Mouse (Mus musculus): ENCODE measurements at regions not wholly inside any gene's neighbourhood (a gene's known extent, or its start where the extent isn't known, plus 50 kb on each side); places are given as distances from the start of the nearest gene placed in this dataset.
A peak's percentile ranks its signal among the peaks of the same experiment; 100 is the strongest.

DNA sequence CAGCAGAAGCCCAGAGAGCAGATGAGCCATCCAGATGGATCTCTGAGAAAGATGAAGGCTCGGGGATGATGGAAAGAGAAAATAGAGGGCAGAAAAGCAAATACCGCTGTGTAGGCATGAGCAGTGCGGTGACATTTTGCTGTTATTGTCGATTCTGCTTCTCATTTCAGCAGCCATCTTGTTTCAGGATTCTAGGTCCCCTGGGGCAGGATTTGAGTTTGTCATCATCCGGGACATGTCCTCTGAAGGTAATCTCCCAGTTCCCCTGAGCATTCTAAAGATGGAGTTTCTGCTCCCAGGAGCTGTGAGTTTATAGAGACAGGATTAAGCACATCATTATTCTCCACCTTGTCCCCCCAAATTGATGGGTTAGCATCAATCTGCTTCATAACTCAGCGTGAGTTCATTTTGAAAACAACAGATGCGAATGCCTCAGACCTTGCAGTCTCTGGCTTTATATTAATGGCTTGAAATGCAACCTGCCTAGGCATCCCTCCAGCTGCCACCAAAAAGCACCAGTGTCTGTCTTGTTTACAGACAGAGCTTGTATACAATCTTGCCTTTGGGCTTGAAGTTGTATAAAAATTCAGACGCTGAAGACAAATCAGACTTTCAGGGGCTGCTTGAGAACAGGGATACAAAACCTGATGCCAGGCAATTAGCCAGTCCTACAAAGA is 128.6 kb upstream of the Foxa2 start:
- DNase-seq (ENCODE audit: low spot score), result no peak

- no peak for DNase-seq (ENCODE audit: low spot score)
Measured at GRCm38 (mm10) chr2:148180245-148180644, 133.5 kb upstream of the Foxa2 start.

DNA sequence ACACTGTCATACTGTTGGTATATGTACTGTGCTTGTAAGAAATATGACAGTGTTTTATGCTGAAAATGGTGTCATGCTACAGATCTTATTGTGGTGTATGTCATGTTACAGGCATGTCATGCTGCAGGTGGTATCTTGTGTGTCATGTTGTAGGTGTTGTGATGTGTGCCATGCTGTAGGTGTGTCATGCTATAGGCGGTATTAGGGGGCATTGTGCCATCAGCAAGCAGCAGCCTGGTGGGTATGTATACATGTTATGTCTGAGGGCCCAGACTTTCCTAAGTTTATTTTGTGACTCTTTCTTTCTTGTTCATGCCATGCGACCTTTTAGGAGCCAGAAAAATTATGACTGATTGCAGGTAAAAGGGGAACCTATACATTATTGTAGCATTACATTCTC is 134.7 kb upstream of the Foxa2 start:
- DNase-seq (ENCODE audit: low spot score), result no peak

DNA sequence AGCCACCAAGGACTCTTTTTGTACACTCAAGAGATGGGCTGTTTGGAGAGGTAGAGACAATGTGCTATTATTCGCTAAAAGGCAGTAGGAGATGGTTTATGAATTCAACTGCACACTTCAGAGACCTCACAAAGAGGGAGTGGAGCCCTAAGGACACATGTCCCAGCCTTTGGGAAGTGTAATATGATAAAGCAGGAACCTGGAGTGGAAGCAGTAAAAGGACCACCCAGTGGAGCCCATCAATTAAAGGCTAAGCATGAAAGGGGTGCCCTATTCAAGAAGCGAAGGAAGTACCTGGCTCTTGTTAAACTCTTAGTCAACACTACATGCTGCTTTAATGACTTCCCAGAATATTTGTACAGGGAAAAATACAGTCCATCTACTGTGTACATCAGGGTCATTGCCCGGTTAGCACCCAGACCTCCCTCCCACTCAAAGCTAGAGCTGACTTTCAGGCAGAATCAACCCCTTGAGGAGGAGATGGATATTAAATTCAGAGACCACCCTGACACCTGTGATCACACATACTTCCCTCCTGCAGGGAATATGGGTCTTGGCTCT is 135.8 kb upstream of the Foxa2 start:
- no peak for DNase-seq (ENCODE audit: low spot score)

DNA sequence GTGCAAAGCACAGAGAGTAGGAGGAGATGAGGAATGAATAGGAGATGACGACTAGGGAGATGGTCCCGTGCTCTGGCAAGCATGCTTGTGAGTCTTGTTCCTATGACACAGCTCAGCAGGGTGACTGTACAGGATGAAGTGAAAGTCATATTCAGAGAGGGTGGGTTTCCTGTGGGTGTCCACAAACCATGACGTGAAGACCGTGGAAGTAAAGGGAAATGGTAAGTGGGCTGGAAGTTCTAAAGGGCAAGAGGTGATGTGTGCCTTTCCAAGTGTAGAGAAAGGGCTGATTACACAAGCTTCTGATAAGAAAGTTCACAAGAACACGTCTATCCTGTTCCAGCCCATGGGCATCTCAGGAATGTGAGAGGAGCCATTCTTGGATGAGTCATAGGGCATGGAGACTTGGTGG is 138.0 kb upstream of the Foxa2 start:
- DNase-seq (ENCODE audit: low spot score), result no peak

DNA sequence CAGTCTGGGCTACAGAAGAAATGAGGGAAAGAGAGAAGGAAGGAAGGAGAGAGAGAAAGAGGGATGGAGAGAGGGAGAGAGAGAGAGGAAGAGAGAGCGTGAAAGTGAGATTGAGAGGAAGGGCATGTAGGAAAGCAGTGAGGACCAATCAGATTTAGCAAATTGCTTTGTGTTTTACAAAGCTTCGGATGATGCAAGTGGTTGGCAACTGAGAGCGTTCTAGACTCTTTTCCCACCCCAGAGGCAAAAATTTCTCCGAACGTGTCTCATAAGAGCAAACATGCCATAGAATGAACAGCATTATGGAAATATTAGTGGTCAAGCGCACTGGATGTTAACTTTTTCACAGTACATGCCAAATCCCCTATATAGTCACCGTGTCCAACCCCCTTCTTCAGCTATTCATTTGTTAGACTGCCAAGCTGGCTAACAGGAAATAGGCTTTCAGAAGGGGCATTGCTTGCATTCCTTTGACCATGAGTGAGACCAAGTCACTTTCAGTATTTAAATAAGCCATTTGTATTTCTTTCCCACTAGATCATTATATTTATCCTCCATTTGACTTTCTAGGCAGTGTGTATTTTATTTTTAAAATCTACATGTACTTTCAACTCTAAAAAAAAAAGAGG is 139.7 kb upstream of the Foxa2 start:
- DNase-seq (ENCODE audit: low spot score), result no peak

DNA sequence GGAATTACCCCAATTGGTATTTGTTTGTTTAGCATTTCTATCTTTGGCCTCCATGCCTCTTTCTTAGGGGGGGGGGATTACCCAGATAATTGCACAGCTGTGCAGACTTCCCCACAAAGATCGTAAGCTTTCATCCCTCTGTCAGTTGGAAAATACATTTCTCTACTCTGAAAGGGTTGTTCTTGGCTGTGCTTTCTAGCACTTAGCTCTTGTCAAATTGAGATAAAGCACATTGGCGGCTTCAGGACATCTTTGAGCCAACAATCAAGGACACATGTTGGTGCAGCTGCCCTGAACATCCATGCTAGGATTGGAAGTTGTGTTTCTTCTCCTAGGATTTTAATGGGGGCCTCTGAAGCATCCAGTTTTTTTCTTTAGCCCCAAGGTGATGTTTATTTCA is 142.1 kb upstream of the Foxa2 start:
- no peak for DNase-seq (ENCODE audit: low spot score)

DNA sequence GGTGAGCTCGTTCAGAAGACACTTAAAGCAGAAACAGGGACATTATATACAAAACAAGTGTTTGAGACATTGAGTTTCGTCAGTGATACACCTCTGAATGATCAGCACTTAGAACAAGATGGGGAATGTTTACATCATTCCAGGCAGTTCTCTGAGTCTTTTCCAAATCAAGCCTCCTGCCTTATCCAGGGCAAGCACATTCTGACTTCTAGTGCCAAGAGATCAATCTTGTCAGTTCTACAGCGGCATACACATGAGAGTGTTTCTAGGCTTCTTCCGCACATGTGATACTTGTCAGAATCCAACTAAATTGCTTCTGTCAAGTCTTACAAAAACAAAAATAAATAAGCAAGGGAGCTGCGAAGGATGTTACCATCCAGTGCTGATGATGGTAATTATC is 142.5 kb upstream of the Foxa2 start:
- no peak for DNase-seq (ENCODE audit: low spot score)

DNA sequence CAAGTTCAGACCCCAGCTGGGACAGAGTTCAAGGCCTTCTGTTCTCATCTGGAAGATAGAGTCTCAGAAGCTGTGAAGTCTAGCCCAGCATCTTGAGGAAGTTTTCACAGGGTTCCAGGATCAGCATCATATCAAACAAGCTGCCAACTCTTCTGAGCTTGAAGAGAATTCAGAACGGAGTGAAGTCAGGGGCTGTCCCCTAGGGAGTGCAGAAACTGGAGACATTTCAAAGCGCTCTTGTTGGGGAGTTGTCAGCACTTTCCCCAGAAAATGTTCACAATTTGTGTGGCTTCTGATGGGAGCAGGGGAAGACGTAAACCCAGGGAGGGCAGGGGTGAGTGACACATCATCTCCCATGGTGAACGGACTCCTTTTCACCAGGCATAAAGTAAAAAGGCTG is 146.2 kb upstream of the Foxa2 start:
- DNase-seq (ENCODE audit: low spot score), result no peak

DNA sequence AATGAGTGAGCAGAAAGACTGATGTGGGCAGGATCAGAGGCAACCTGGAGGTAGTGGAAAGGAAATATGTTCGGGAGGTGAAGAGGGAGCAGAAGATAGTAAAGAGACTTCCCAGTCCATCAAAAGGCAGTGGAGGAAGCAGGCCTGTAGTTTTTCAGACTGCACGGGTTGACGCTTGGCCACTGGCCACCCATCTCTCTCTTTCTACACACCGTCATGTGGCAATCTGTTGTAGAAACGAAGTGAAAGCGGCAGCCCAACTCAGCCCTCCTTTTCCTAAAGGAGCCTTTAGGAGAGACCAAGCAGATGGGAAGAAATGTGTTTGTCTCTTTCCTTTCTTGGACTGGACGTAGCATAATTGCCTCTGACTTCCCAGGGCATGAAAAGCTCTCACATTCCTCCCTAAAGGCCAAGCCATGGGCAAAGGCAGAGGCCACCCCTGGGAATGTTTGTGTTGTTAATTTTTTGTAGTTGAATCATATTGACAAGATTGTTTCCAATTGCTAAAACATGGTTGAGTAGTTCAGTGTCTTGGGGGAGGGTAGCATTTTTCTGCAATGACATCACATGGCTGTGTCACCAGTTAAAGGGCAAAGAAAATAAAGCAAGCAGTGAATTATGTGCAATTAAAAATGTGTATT is 150.7 kb upstream of the Foxa2 start:
- DNase-seq (ENCODE audit: low spot score), result peak; percentile 14

GRCm38 (mm10) chr2:148206633-148207032 is 159.9 kb upstream of the Foxa2 start:
- peak; percentile 44 for DNase-seq (ENCODE audit: low spot score)

- no peak for DNase-seq (ENCODE audit: low spot score)
Measured at GRCm38 (mm10) chr2:148210813-148211212, 164.0 kb upstream of the Foxa2 start.

GRCm38 (mm10) chr2:148217136-148217535 is 170.4 kb upstream of the Foxa2 start:
- DNase-seq (ENCODE audit: low spot score), result peak; percentile 33

DNA sequence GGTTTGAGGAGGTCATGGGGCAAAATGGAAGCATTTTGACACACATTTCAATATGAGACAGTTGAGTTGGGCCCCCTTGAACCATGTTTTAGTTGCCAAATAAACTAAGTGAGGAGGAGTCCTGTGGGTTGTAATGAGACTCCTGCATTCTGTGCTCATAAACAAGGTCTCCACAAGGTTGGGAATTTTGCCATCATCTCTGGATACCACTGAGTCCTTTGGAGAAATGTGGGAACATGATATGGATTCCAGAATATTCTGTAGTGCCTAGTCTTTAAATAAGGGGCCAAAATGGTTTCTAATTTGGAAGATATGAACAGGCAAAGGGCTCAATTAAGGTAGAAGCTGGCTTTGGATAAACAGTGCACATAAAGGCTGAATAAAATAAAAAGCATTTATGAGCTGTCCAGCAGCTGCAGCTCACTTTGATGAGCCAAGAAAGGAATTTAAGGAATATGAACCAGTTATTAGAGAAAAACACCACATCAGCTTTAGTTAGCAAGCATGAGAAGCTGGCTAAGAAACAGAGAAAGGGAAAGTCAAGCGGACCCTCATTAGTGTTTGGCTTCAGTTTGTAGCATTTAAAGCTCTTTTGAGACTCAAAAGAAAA is 161.3 kb upstream of the Sstr4 start:
- DNase-seq (ENCODE audit: low spot score), result no peak

DNA sequence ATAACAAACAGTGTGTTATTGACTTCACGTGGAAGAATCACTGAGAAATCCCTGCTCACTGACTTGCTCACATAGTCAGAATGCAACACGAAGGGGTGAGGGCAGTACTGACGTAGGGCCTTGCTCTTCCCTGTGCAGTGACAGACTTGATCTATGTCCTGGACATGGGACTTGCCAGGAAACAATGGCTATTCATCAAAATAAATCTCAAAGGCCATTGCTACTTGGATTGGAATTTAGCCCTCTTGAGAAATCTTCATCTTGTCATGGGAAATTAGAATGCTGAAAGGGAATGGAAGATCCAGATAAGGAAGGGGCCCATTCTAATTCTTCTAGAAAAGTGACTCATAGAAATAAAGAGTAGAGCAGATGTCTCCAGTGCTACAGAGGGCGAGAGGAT is 158.0 kb upstream of the Sstr4 start:
- no peak for DNase-seq (ENCODE audit: low spot score)

DNA sequence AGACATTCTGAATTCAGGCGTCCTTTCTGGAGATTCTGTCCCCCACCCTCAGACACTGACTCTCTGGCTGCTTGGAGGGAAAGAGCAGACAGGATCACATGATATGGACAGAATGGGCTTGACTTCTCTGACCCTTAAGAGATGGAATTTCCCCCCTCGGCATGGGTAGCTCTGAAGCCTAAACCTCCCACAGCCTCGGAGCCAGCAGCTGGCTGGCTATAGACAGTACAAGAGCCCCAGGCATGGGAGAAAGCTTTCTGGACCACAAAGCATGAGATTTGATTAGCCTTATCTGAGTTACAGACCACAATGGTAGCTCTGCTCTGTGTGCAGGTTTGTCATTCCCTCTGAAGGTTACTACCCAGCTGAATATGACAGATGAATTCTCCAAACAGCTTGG is 156.1 kb upstream of the Sstr4 start:
- DNase-seq (ENCODE audit: low spot score), result peak; percentile 33

DNA sequence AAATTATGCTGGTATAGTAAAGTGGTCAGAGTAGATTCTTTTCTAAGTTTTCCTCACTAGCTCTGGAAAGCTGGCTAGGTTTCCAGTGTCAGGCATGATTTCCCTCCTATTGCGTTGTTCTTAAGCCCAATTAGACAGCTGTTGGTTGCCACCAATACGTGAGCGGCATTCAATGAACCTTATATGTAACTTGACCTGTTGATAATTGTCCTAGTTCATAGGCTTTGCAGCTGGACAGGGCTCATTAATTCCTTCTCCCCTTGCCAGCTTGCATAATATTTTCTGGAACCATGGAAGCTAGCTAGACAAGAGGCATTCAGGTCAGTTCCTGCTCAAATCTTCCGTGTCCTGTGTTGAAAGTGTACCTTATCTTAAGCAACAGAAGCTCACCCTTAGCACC is 152.9 kb upstream of the Sstr4 start:
- peak; percentile 9 for DNase-seq (ENCODE audit: low spot score)

GRCm38 (mm10) chr2:148245575-148245974 is 149.6 kb upstream of the Sstr4 start:
- no peak for DNase-seq (ENCODE audit: low spot score)

- no peak for DNase-seq (ENCODE audit: low spot score)
Measured at GRCm38 (mm10) chr2:148250902-148251301, 144.2 kb upstream of the Sstr4 start.

DNA sequence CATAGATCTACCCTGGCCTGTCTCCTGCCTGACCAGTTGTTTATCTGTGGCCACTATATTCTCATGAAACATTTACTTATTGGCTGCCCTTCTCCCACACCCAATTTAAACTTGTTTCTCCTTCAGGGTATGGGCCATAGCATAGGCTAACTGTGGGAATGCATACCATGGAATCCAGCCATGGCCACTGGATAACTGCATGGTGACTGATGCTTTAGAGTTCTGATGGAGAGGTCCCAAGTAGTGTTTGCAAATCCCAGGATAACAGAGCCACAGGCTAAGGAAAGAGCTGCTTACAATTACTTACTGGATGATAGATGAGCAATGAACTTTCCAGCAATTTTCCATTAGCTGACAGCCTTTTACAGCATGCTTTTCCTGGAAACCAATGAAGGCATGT is 139.5 kb upstream of the Sstr4 start:
- no peak for DNase-seq (ENCODE audit: low spot score)

DNA sequence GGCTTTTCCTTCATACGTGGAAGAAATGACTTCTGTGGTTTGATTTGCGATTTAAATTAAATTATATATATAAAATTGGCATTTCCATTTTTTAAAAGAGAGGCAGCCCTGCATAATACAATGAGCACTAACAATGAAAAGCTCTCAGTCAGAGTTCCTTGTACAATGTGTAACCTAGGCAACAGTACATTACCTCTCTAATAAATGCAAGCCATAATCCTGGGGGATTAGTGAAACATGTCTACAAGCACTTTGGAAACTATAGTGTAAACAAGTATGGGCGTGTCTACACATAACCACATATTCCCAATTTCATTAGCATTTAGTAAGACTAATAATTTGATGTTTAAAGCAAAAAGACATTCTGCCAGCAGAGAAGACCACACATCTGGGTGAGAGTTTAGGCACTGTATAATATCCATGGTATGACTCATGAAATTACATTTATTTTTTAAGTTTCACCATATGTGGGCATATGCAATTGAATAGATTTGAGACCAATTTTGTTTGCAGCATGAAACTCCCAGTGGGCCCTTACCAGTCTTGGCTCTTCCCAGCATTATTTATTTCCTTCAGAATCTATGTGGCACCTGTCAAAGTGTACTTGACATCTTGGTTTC is 130.9 kb upstream of the Sstr4 start:
- no peak for DNase-seq (ENCODE audit: low spot score)

GRCm38 (mm10) chr2:148279200-148279599 is 115.9 kb upstream of the Sstr4 start:
- DNase-seq (ENCODE audit: low spot score), result no peak

Data from embryo, embryonic 10.5 days (tissue).